Mouse (Mus musculus) lung, postnatal 0 days (tissue): ENCODE data around the gene Pou3f3.

Experiments used
- CTCF ChIP-seq: IDR thresholded peaks from 2 replicates; pipeline ENCODE4 v1.5.1; 2016; ENCODE audit warnings: antibody characterized with exemption, mild to moderate bottlenecking
- EP300 ChIP-seq: IDR thresholded peaks from 2 replicates; pipeline ENCODE4 v1.6.1; 2016; ENCODE audit warnings: antibody characterized with exemption, mild to moderate bottlenecking, control low read depth

DNA sequence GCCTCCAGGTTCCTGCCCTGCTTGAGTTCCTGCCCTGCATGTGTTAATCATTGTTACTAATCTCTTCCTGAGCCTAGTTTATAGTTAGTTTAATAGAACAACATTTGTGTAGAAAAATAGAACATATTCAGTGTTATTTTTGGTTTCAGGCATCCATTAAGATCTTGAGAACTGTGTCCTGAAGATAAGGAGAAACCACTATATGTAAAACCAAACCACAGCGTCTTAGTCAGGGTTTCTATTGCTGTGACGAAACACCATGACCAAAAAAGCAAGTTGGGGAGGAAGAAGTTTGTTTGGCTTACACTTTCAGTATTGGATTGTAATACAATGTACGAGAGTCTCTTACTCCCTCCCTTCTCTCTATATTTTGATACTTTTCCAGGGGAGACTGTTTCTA lies 49.5 kb downstream of the Pou3f3 start:
- TF ChIP-seq EP300 (no peak), CTCF (no peak)
